Mouse (Mus musculus): ENCODE measurements around the gene C1ql1.
"Not testable (repeated sequence)": the region's sequence is repeated elsewhere in the genome, so short reads cannot be mapped to it uniquely, and the experiment has no call there.

Gene C1ql1

GRCm38 (mm10) chr11:102946265-102946991, at the start of gene C1ql1:
C1ql1 (minus strand) TSS chr11:102946688.
- in situ Hi-C loops (cut with MboI; ENCODE audit: unreplicated experiment in 2 of 2), result no loop called here

- in situ Hi-C loops (cut with MboI; ENCODE audit: unreplicated experiment in 2 of 2), result loop anchor here (5.0 to 10.0 kb wide), 3 partner anchors 98 to 220 kb away; no protein-coding TSS in a partner anchor
These were observed 48.5 kb upstream of the C1ql1 start for GRCm38 (mm10) chr11:102994952-102995351.

DNA sequence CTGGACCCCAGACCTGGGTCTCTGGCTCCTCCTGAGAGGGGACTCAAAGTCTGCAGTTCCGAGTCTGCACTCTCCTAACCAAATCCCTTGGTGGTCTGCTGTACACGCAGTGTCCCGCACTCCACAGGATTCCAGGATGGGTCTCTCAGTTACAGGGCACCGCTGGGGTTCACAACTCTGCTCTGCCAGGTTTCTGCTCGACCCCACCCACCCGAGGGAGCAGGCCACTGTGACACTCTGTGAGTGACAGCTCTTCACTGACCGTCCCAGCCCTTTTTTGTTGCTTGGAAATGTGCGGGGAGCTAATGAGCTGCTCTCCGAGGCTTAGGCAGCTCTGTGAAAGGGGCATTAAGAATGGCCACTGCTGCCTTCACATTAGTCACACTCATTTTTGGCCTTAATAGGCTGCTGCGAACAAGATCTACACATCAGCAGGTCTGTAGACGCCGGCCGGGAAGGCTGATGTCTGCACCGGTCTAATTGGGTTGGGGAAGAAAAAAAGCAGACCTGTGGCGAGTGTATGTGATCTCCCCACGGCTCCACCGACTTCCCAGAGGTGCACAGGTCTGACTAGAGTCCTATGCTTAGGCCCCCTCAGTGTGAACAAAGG, 47.0 kb upstream of the C1ql1 start:
- in situ Hi-C loops (cut with MboI; ENCODE audit: unreplicated experiment in 2 of 2), result loop anchor here (5.0 to 10.0 kb wide), 3 partner anchors 96 to 219 kb away; no protein-coding TSS in a partner anchor

- in situ Hi-C loops (cut with MboI; ENCODE audit: unreplicated experiment in 2 of 2), result loop anchor here (5.0 to 10.0 kb wide), 3 partner anchors 96 to 218 kb away; no protein-coding TSS in a partner anchor
These were observed 46.5 kb upstream of the C1ql1 start for GRCm38 (mm10) chr11:102992940-102993339.

GRCm38 (mm10) chr11:102991681-102992080, 45.2 kb upstream of the C1ql1 start:
- in situ Hi-C loops (cut with MboI; ENCODE audit: unreplicated experiment in 2 of 2), result loop anchor here (5.0 to 10.0 kb wide), 3 partner anchors 94 to 217 kb away; no protein-coding TSS in a partner anchor

DNA sequence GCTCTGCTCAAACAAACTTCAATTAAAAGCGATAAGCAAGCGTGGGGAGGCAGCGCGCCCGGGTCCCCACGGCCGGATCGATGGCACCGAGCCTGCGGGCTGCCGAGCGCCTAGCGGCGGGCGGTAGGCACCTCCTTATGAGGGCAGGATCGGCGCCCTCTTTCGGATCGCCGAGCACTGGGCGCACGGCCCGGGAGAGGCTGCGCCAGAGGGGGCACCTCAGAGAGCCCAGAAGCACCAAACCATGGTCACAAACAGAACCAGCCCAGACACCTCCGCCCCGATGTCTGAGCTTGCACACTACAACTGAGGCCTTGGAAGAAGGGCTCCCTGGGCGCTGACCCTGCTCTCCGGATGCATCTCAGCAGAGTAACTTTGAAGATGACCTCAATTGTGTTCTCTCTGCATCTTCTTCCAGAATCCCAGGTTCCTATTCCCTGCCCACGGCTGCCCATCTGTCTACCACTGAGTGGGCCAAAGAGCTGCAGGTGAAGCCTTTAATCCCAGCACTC, 43.7 kb upstream of the C1ql1 start:
- in situ Hi-C loops (cut with MboI; ENCODE audit: unreplicated experiment in 2 of 2), result loop anchor here (5.0 to 10.0 kb wide), 3 partner anchors 93 to 215 kb away; no protein-coding TSS in a partner anchor

DNA sequence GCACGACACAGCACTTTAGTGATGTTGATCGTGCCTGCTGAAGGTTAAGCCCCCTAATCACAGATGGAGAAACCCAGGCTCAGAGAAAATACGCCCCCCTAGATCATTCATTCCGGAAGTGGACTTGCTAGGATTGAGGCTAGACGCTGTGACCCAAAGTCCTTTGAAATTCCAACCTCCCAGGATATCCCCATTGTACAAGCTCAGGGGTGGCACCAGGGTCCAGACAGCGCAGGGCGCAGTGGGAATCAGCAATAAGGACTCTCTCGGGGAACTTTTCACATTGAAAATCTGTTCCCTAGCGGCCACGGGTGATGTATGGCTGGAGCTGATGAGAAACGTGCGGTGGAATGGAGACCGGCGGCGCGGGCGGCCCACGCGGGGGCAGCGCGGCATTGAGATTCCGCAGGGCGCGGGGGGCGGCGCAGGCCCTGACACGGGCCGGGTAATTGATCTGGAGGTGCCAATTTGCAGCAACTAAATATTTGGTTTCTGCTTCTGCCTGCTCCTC, 43.2 kb upstream of the C1ql1 start:
- in situ Hi-C loops (cut with MboI; ENCODE audit: unreplicated experiment in 2 of 2), result loop anchor here (5.0 to 10.0 kb wide), 3 partner anchors 92 to 215 kb away; no protein-coding TSS in a partner anchor

- in situ Hi-C loops (cut with MboI; ENCODE audit: unreplicated experiment in 2 of 2), result no loop called here
These were observed 38.7 kb upstream of the C1ql1 start for GRCm38 (mm10) chr11:102985160-102985559.

- in situ Hi-C loops (cut with MboI; ENCODE audit: unreplicated experiment in 2 of 2), result no loop called here
These were observed 38.1 kb upstream of the C1ql1 start for GRCm38 (mm10) chr11:102984615-102985014.

- in situ Hi-C loops (cut with MboI; ENCODE audit: unreplicated experiment in 2 of 2), result no loop called here
These were observed 37.6 kb upstream of the C1ql1 start for GRCm38 (mm10) chr11:102984086-102984485.

- in situ Hi-C loops (cut with MboI; ENCODE audit: unreplicated experiment in 2 of 2), result no loop called here
These were observed 34.8 kb upstream of the C1ql1 start for GRCm38 (mm10) chr11:102981151-102981890.

- in situ Hi-C loops (cut with MboI; ENCODE audit: unreplicated experiment in 2 of 2), result no loop called here
These were observed 31.7 kb upstream of the C1ql1 start for GRCm38 (mm10) chr11:102978052-102978666.

- in situ Hi-C loops (cut with MboI; ENCODE audit: unreplicated experiment in 2 of 2), result not testable (repeated sequence)
These were observed 29.5 kb upstream of the C1ql1 start for GRCm38 (mm10) chr11:102975966-102976365.

DNA sequence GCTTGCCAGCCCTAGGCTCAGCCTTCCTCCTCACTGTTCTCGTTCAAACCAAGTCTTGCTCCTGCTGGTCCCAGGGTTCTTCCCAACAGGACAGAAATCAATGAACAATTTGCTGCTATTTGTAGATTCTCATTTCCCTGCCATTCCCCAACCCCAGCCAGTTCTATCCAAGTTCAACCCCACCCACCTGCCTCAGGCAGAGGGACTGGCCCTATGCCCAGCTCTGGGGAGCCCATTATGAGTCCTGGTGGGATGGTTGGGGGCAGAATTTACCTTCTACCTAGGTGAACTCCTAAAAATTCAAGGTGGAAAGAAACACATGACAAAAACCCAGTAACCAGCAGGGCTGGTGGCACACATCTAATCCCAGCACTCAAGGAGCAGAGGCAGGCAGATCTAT, 25.8 kb upstream of the C1ql1 start:
- in situ Hi-C loops (cut with MboI; ENCODE audit: unreplicated experiment in 2 of 2), result no loop called here

DNA sequence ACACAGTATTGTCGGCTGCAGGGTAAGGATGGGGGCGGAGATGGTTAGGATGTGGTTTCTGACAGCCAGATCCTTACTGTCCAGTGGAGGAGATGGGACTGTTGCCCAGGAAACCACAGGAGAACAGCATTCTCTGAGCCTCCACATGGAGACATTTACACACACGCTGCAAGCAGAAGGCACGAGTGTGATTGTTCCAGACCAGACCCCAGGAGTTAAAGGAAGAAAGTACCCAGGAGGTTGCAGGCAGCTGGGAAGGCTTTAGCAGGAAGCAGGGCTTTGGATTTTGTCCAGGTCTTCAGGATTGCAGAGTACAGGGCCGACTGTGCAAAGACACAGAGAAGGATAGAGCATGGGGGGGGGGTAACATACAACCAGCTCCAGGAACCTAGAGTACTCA, 25.1 kb upstream of the C1ql1 start:
- in situ Hi-C loops (cut with MboI; ENCODE audit: unreplicated experiment in 2 of 2), result no loop called here

- in situ Hi-C loops (cut with MboI; ENCODE audit: unreplicated experiment in 2 of 2), result no loop called here
These were observed 18.1 kb upstream of the C1ql1 start for GRCm38 (mm10) chr11:102964547-102965091.

DNA sequence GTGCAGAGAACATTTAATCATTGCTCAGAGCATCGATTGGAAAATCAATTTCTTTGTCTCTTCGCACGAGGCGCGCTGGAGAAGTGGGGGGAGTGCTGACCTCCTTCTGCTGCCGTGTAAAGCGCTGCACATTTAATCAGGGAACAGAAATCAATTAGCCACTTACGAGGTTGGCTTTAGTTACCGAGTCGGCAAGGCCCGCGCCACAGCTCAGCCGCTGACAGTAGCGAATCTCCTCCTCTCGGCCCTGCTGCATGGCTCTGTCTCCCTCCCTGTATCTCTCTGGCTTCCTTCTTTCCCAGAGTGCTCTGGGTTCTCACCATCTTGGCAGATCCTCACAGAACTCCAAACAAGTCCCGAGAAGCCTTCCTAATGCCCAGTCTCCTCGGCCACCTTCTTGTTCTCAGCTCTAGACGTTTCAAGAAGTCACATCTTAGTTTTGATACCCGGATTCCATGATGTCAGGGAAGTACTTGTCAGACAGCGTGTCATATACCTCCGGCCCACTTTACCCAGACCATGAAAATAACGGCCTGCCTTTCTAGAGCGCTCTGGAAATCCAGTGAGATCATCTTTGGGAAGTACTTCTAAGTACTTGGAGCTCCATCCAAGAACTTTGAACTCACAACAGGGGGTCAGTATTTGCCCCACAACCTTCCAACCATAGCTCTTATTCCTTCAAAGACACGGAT, 17.5 kb upstream of the C1ql1 start:
- in situ Hi-C loops (cut with MboI; ENCODE audit: unreplicated experiment in 2 of 2), result no loop called here

DNA sequence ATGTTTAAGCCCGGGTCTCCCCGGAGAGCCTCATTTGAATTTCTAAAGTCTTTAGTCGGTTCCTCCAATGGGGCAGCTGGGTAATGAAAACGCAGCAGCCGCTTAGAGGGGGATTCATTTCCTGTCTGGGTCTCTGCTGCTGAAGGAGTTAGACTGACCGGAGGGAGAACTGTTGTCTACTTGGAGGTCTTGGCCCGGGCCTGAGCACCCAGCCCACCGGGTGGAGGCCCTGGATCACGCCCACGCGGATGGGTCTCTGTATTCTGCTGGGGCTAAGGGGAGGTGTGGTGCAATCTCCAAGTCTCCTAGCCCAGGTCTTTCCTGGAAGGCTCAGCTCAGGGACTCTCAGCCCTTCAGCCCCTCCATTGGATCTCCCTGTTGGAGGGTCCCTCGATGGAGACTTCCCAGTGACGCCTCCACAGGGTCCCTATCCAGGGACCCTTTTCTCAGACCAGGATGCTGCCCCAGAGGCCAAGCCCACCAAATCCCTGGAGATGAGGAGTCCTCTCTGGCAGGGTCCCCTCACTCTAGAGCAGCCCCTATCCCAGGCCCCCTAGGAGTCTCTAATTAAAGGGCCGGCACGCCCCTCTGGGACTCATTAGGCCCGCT, 16.9 kb upstream of the C1ql1 start:
- in situ Hi-C loops (cut with MboI; ENCODE audit: unreplicated experiment in 2 of 2), result no loop called here

GRCm38 (mm10) chr11:102962861-102963245, 16.4 kb upstream of the C1ql1 start:
- in situ Hi-C loops (cut with MboI; ENCODE audit: unreplicated experiment in 2 of 2), result no loop called here
